Mouse (Mus musculus) midbrain, postnatal 0 days (tissue): ENCODE data around the gene Rgs14. TPM values are rescaled to one million over a fixed set of nuclear protein-coding genes. Genes with fewer than 3 reads are reported as not detected.

Source experiments
- ATAC-seq: fragments of 200-750 bp; cut with Nextera tagmentation; 2 replicates; pipeline ENCODE4 v1.8.0; 2017; ENCODE audit warnings: moderate number of reproducible peaks, mild to moderate bottlenecking, moderate TSS enrichment, moderate library complexity; ENCODE audit not compliant: low FRiP score
- DNase-seq: peaks from one replicate; pipeline ENCODE4 v3.0.0-alpha.2; 2015; ENCODE audit warnings: low spot score
- H3K27ac ChIP-seq: fragments of 300-500 bp; sonication (generic); 2 replicates; pipeline ENCODE4 v1.5.1; 2014; ENCODE audit warnings: low read depth, mild to moderate bottlenecking, low read length, mixed read lengths
- H3K27me3 ChIP-seq: fragments of 300-500 bp; sonication (generic); 2 replicates; pipeline ENCODE4 v1.6.1; 2014; ENCODE audit warnings: low read length, control low read depth, mixed read lengths; ENCODE audit not compliant: insufficient read depth
- H3K36me3 ChIP-seq: fragments of 300-500 bp; sonication (generic); 2 replicates; pipeline ENCODE4 v1.6.1; 2014; ENCODE audit warnings: low read length, control low read depth, mixed read lengths; ENCODE audit not compliant: insufficient read depth
- H3K4me1 ChIP-seq: fragments of 300-500 bp; sonication (generic); 2 replicates; pipeline ENCODE4 v1.6.1; 2014; ENCODE audit warnings: mild to moderate bottlenecking, control low read depth, antibody characterized with exemption, low read length, mixed read lengths; ENCODE audit not compliant: insufficient read depth
- H3K4me2 ChIP-seq: fragments of 300-500 bp; sonication (generic); 2 replicates; pipeline ENCODE4 v1.6.1; 2014; ENCODE audit warnings: low read depth, mild to moderate bottlenecking, low read length, mixed read lengths; ENCODE audit not compliant: poor library complexity, severe bottlenecking
- H3K4me3 ChIP-seq: fragments of 300-500 bp; sonication (generic); 2 replicates; pipeline ENCODE4 v1.5.1; 2014; ENCODE audit warnings: low read depth, mild to moderate bottlenecking, low read length, moderate library complexity
- H3K9ac ChIP-seq: fragments of 300-500 bp; sonication (generic); replicated peaks from 2 replicates; pipeline ENCODE4 v1.6.1; 2014; ENCODE audit warnings: mild to moderate bottlenecking, low read length, moderate library complexity, mixed read lengths; ENCODE audit not compliant: poor library complexity, severe bottlenecking
- H3K9me3 ChIP-seq: fragments of 300-500 bp; sonication (generic); 2 replicates; pipeline ENCODE4 v1.6.1; 2016; ENCODE audit warnings: low read length, control low read depth
- CTCF ChIP-seq: IDR thresholded peaks from 2 replicates; pipeline ENCODE4 v1.5.1; 2016; ENCODE audit warnings: antibody characterized with exemption, mild to moderate bottlenecking
- WGBS: fragments of 180-500 bp; shearing (Covaris S2); extraction: QIAGEN DNeasy Blood & Tissue Kit; methylation state at CpG from one replicate; pipeline ENCODE4 v1.1.7; 2014; 5-methylcytosine and 5-hydroxymethylcytosine counted together
- polyA plus RNA-seq: library from polyadenylated mRNA; unstranded; fragments of >200 nt; fragmentation: Nextera tagmentation; extraction: Ambion mirVana; gene quantifications from 2 replicates; pipeline ENCODE4 v1.2.1, GENCODE M21; 2015
- total RNA-seq: library from RNA; depleted of rRNA; stranded (reverse); fragments of >200 nt; gene quantifications from 2 replicates; pipeline ENCODE4 v1.2.3, GENCODE M21; 2014

Gene Rgs14
- total and polyA plus RNA-seq, 2 experiments from 2014 or later, result 0.44 to 1.5 TPM

- peak; percentile 100 for DNase-seq
Observed at GRCm38 (mm10) chr13:55362453-55363060, 7.0 kb upstream of the Rgs14 start, which contains the start of gene Lman2. Gene Lman2 (minus strand): TSS chr13:55362783.

GRCm38 (mm10) chr13:55368401-55368800 lies 1.1 kb upstream of the Rgs14 start:
- peak; percentile 11; the same call in 1 of the 2 replicates for TF ChIP-seq CTCF
- no peak for DNase-seq
- Histone ChIP-seq H3K4me3 (no peak overlapping the region), H3K9ac (no peak overlapping the region), H3K9me3 (no peaks in the 10 kb centered on the region), H3K36me3 (no peaks in the 10 kb centered on the region), H3K4me1 (no peaks in the 10 kb centered on the region), H3K27ac (no peak overlapping the region), H3K27me3 (0 out of 2 replicates have a peak, but pooled peaks cover 6% of the 10 kb centered on the region), H3K4me2 (no peak overlapping the region)
- ATAC-seq, result no peak
- WGBS, result 88% methylated on average over 7 of the region's 7 CpGs

More at GRCm38 (mm10) chr13:55362453-55363060, 7.0 kb upstream of the Rgs14 start, which contains the start of gene Lman2:
- peaks cover 6% of the 10 kb centered on the region; the same call in 1 of the 2 replicates for H3K36me3 ChIP-seq
- H3K27ac ChIP-seq, result peak within 1 kb of the TSS; percentile 90
- H3K9me3 ChIP-seq, result no peaks in the 10 kb centered on the region
- H3K27me3 ChIP-seq, result no peaks in the 10 kb centered on the region
- peak within 1 kb of the TSS; percentile 87 for H3K4me2 ChIP-seq
- peaks cover 12% of the 10 kb centered on the region for H3K4me1 ChIP-seq
- ATAC-seq, result peak; percentile 99
- TF ChIP-seq CTCF, result no peak
- H3K4me3 ChIP-seq, result peak within 1 kb of the TSS; percentile 84
- H3K9ac ChIP-seq, result peak within 1 kb of the TSS; percentile 90
- under 1% methylated on average over 35 of the region's 35 CpGs for WGBS

GRCm38 (mm10) chr13:55370234-55370633 lies 702 bp downstream of the Rgs14 start:
- WGBS, result 68% methylated on average over 3 of the region's 3 CpGs
- H3K4me2 ChIP-seq, result no peak overlapping the region
- no peak for TF ChIP-seq CTCF

GRCm38 (mm10) chr13:55371007-55371681 lies 1.6 kb downstream of the Rgs14 start:
- WGBS, result 82% methylated on average over 8 of the region's 8 CpGs
- no peak overlapping the region for H3K4me2 ChIP-seq
- H3K4me1 ChIP-seq, result no peaks in the 10 kb centered on the region
- H3K9ac ChIP-seq, result no peak overlapping the region
- TF ChIP-seq CTCF, result no peak
- H3K36me3 ChIP-seq, result no peaks in the 10 kb centered on the region
- DNase-seq (peak; percentile 39), ATAC-seq (no peak; the same call in 1 of the 2 replicates)
- H3K9me3 ChIP-seq, result no peaks in the 10 kb centered on the region
- no peak overlapping the region for H3K27ac ChIP-seq
- no peak overlapping the region for H3K4me3 ChIP-seq
- H3K27me3 ChIP-seq, result 0 out of 2 replicates have a peak, but pooled peaks cover 10% of the 10 kb centered on the region

More at GRCm38 (mm10) chr13:55370234-55370633, 702 bp downstream of the Rgs14 start:
- DNase-seq (no peak), ATAC-seq (no peak)
- Histone ChIP-seq H3K36me3 (no peaks in the 10 kb centered on the region), H3K9me3 (no peaks in the 10 kb centered on the region), H3K27ac (no peak overlapping the region), H3K4me1 (no peaks in the 10 kb centered on the region), H3K4me3 (no peak overlapping the region), H3K27me3 (0 out of 2 replicates have a peak, but pooled peaks cover 6% of the 10 kb centered on the region), H3K9ac (no peak overlapping the region)

GRCm38 (mm10) chr13:55371740-55372139 lies 2.2 kb downstream of the Rgs14 start:
- Histone ChIP-seq H3K27ac (no peak overlapping the region), H3K4me2 (no peak overlapping the region), H3K27me3 (0 out of 2 replicates have a peak, but pooled peaks cover 10% of the 10 kb centered on the region), H3K9me3 (no peaks in the 10 kb centered on the region), H3K4me1 (no peaks in the 10 kb centered on the region), H3K36me3 (no peaks in the 10 kb centered on the region), H3K9ac (no peak overlapping the region), H3K4me3 (no peak overlapping the region)
- no peak for TF ChIP-seq CTCF
- 44% methylated on average over 5 of the region's 5 CpGs for WGBS
- DNase-seq (no peak), ATAC-seq (no peak)
